Mouse (Mus musculus) embryonic facial prominence, embryonic 15.5 days (tissue): ENCODE measurements around the gene Caskin2. TPM values are rescaled to one million over a fixed set of nuclear protein-coding genes. Genes with fewer than 3 reads are reported as not detected.
A peak's percentile ranks its signal among the peaks of the same experiment; 100 is the strongest.

Source experiments
- ATAC-seq: fragments of 200-750 bp; cut with Nextera tagmentation; 2 replicates; pipeline ENCODE4 v1.8.0; 2017; ENCODE audit warnings: low read depth, moderate TSS enrichment; ENCODE audit not compliant: insufficient number of reproducible peaks, low FRiP score, low TSS enrichment
- H3K27ac ChIP-seq: fragments of 300-500 bp; sonication (generic); replicated peaks from 2 replicates; pipeline ENCODE4 v1.5.1; 2015; ENCODE audit warnings: mild to moderate bottlenecking, inconsistent platforms
- H3K27me3 ChIP-seq: fragments of 300-500 bp; sonication (generic); 2 replicates; pipeline ENCODE4 v1.6.1; 2015; ENCODE audit warnings: inconsistent platforms
- H3K36me3 ChIP-seq: fragments of 300-500 bp; sonication (generic); 2 replicates; pipeline ENCODE4 v1.6.1; 2015; ENCODE audit warnings: mild to moderate bottlenecking, inconsistent platforms
- H3K4me1 ChIP-seq: fragments of 300-500 bp; sonication (generic); 2 replicates; pipeline ENCODE4 v1.6.1; 2015; ENCODE audit warnings: inconsistent platforms
- H3K4me2 ChIP-seq: fragments of 300-500 bp; sonication (generic); replicated peaks from 2 replicates; pipeline ENCODE4 v1.6.1; 2015; ENCODE audit warnings: mild to moderate bottlenecking, inconsistent platforms
- H3K4me3 ChIP-seq: fragments of 300-500 bp; sonication (generic); replicated peaks from 2 replicates; pipeline ENCODE4 v1.5.1; 2015; ENCODE audit warnings: mild to moderate bottlenecking, inconsistent platforms
- H3K9ac ChIP-seq: fragments of 300-500 bp; sonication (generic); 2 replicates; pipeline ENCODE4 v1.6.1; 2015; ENCODE audit warnings: inconsistent platforms
- H3K9me3 ChIP-seq: fragments of 300-500 bp; sonication (generic); replicated peaks from 2 replicates; pipeline ENCODE4 v1.6.1; 2016; ENCODE audit warnings: inconsistent platforms
- WGBS: fragments of 180-500 bp; shearing (Covaris S2); methylation state at CpG from one replicate; pipeline ENCODE4 v1.1.7; 2015; 5-methylcytosine and 5-hydroxymethylcytosine counted together
- polyA plus RNA-seq: library from polyadenylated mRNA; unstranded; fragments of >200 nt; fragmentation: Nextera tagmentation; extraction: Ambion mirVana; gene quantifications from 2 replicates; pipeline ENCODE4 v1.2.1, GENCODE M21; 2015

Caskin2 gene
- polyA plus RNA-seq, 1 experiment from 2014 or later: 19.0 TPM

DNA sequence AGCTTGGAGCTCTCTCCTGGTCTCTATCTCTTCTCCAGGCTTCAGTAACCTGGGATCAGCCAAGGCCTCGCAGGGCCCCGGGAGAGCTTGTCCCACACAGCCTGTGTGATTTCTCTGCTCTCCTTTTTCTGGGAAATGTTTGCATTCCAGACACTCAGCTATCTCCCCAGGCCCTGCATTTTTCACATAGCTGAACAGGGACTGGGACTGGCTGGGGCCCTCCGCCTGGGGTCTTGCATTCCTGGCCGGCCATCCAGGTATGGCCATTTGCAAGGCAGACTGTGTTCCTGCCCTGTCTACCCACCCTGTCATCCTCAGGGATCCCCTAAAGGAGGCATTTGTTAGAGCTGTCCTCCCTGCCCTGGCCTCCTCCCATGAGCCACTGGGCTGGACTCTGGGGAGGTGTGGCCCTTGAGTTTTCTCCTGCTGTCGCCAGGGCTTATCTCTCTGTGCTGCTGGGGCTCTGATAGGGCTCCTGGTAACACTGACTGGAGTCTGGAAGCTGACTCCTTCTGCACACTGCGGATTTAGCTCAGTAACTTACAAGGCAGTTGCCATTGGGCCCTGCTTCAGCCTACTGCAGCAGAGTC, 28.6 kb upstream of the Caskin2 start:
- Histone ChIP-seq H3K27ac (peak overlapping the region; percentile 60), H3K9me3 (no peaks in the 10 kb centered on the region), H3K4me2 (no peak overlapping the region), H3K27me3 (no peaks in the 10 kb centered on the region), H3K4me1 (peaks cover 32% of the 10 kb centered on the region), H3K36me3 (peaks cover 9% of the 10 kb centered on the region; the same call in 1 of the 2 replicates), H3K4me3 (no peak overlapping the region), H3K9ac (no peak overlapping the region)
- WGBS: 19% methylated on average over 6 of the region's 6 CpGs
- ATAC-seq: no peak

DNA sequence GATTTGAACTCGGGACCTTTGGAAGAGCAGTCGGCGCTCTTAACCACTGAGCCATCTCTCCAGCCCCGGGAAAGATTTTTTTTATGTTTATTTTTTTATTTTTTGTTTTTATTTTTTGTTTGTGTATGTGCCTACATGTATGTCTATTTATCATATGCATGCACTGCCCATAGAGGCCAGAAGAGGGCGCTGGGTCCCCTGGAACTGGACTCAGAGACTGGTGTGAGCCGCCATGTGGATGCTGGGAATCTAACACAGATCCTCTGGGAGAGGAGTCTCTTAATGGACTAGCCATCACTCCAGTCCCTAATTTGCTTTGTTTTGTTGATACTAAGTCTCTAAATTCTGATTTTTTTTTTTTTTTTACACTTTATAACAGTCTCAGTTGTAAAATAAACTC, 27.6 kb upstream of the Caskin2 start:
- 84% methylated on average over 6 of the region's 6 CpGs for WGBS
- H3K4me1 ChIP-seq: peaks cover 35% of the 10 kb centered on the region
- no peak overlapping the region for H3K4me2 ChIP-seq
- H3K4me3 ChIP-seq: no peak overlapping the region
- no peak overlapping the region for H3K9ac ChIP-seq
- peaks cover 9% of the 10 kb centered on the region; the same call in 1 of the 2 replicates for H3K36me3 ChIP-seq
- no peak for ATAC-seq
- H3K27ac ChIP-seq: no peak overlapping the region
- H3K9me3 ChIP-seq: no peaks in the 10 kb centered on the region
- H3K27me3 ChIP-seq: 0 out of 2 replicates have a peak, but pooled peaks cover 3% of the 10 kb centered on the region

DNA sequence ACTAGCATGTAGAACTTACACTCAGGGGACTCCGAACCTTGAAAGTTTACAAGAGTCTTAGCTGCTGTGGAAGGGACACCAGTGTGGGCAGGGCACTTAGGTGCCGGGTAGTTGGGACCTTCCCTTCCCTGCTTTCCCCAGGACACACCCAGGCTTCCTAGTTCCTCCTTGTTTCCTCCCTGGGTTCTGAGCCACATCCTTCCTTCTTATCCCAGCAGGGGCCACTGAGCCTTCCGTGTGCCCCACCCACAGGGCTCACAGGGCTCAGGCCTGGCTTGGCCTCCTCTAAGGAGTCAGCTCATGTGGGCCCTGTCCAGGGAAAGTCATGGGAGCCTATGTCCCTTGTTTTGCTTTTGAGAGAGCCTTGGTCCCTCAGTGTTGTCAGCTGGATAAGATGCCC, 26.3 kb upstream of the Caskin2 start:
- Histone ChIP-seq H3K36me3 (no peaks in the 10 kb centered on the region), H3K9me3 (no peaks in the 10 kb centered on the region), H3K9ac (no peak overlapping the region), H3K4me3 (no peak overlapping the region), H3K27ac (no peak overlapping the region; the same call in 1 of the 2 replicates), H3K27me3 (0 out of 2 replicates have a peak, but pooled peaks cover 4% of the 10 kb centered on the region), H3K4me1 (peaks cover 35% of the 10 kb centered on the region), H3K4me2 (no peak overlapping the region)
- ATAC-seq: no peak
- WGBS: 63% methylated on average over 3 of the region's 3 CpGs

DNA sequence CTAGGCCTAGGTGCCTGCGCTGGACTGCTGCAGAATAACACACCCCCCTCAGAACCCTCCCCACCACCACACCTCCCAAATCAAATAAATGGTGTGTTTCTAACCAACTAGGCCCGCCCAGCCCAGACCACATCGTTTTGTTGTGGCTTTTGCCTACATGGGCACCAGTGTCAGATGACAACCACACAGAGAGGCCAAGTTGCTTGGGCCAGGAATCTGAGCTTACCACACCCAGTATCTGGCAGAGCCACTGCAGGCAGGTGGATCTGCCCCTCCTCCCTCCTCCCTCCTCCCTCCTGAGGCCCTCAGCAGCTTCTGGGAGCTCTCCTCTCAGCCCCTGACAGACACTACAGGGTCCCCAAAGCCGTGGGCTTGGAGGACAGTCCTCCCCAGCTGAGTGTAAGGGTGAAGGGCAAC, 25.5 kb upstream of the Caskin2 start:
- Histone ChIP-seq H3K36me3 (no peaks in the 10 kb centered on the region), H3K27me3 (0 out of 2 replicates have a peak, but pooled peaks cover 4% of the 10 kb centered on the region), H3K4me1 (peaks cover 39% of the 10 kb centered on the region), H3K9ac (no peak overlapping the region), H3K4me3 (no peak overlapping the region), H3K9me3 (no peaks in the 10 kb centered on the region), H3K4me2 (no peak overlapping the region), H3K27ac (0 out of 2 replicates have a peak overlapping the region, but pooled peaks have one; percentile 60)
- ATAC-seq: peak; percentile 44; the same call in 1 of the 2 replicates
- WGBS: 26% methylated on average over 4 of the region's 4 CpGs

DNA sequence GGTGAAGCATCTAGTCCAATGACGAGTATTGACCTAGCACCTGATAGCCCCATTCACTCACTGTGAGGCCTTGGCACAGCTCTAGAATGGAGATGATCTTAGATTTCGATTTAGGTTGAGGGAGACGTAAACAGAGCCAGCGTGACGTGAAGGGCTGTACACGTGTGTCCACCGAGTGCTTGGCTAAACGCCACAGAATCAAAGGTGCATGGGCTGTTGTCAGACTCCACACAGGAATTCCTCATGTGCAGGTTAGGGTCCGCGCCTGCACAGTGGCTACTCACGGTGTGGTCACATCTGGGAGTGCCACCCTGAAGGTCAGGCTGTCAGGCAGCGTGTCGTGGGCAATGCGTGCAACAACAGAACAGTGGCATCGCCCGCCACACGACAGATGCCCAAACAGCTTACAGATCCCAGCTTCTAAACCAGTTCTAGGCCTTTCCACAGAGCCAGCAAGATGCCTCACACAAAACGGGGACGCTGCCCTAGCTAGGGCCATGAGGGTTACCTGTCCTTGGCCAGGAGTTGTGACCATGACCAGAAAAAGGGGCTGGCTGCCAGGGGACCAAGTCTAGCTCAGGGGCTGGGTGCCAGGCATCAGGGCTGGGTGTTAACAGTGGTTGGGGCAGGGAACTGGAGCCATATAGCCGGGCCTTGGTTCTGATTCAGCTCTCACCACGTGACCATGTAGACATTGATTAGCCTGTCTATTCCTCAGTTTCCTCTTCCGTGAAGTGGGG, 24.3 kb upstream of the Caskin2 start:
- H3K4me1 ChIP-seq: peaks cover 50% of the 10 kb centered on the region

DNA sequence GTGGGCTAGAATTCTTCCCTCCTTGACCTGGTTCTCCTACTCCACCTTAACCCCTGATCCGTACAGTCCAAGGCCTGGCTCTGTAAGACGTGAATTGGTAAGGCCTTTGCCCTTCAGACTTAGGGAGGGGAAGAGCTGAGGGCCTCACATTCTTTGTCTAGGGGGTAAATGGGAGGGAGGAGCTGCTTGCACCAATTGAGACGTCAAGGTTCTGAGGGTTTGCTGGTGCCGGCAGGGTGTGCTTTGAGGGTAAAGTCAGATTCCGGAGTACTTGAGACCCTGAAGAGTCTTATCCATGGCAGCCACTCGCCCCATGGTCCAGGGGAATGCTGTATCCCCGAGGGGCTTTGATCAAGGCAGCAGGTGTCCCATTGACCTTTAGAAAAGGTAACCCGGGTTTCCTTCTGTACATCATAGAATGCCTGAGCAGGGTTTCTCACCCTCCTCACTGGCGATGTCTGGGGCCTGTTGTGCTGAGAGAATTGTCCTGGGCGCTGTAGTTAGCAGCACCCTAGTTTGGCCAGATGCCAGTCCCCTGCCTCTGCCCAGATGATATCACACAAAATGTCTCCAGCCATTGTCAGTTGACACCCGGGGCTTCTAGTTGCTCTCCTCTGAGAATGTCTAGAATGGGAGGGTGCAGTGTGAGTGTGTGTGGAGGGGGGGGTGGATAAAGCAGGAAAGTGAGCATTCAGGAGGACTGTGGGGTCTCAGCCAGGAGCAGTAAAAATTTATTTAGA, 23.4 kb upstream of the Caskin2 start:
- ATAC-seq: no peak
- Histone ChIP-seq H3K27ac (no peak overlapping the region), H3K4me1 (peaks cover 50% of the 10 kb centered on the region)

More for the DNA sequence above, 24.3 kb upstream of the Caskin2 start:
- no peak overlapping the region for H3K4me3 ChIP-seq
- no peaks in the 10 kb centered on the region for H3K36me3 ChIP-seq
- no peak overlapping the region for H3K4me2 ChIP-seq
- H3K27me3 ChIP-seq: 0 out of 2 replicates have a peak, but pooled peaks cover 4% of the 10 kb centered on the region
- no peaks in the 10 kb centered on the region for H3K9me3 ChIP-seq
- ATAC-seq: no peak
- H3K9ac ChIP-seq: no peak overlapping the region
- H3K27ac ChIP-seq: no peak overlapping the region
- 84% methylated on average over 22 of the region's 22 CpGs for WGBS

DNA sequence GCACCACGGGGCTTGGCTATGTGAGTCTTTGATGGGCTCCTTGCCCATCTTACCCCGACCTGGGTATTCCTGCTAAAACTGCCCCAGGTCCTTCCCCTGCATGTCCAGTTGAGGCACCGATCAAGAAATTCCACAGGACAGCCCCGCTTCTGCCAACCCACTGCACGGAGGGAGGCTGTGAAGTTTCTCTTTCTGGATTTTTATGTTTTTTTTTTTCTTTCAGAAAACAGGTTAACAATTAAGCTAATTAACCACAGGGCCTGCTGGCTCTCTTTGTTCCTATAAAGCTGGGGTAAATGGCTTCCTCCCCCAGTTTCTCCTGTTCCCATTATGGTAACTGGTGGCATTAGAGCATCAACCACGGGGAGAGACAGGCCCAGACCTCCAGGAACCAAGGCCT, 20.6 kb upstream of the Caskin2 start:
- no peak for ATAC-seq
- H3K27me3 ChIP-seq: peaks cover 24% of the 10 kb centered on the region
- no peak overlapping the region for H3K4me3 ChIP-seq
- 62% methylated on average over 6 of the region's 6 CpGs for WGBS
- no peaks in the 10 kb centered on the region for H3K9me3 ChIP-seq
- peaks cover 54% of the 10 kb centered on the region for H3K4me1 ChIP-seq
- H3K36me3 ChIP-seq: no peaks in the 10 kb centered on the region
- H3K27ac ChIP-seq: no peak overlapping the region
- H3K4me2 ChIP-seq: no peak overlapping the region
- H3K9ac ChIP-seq: no peak overlapping the region

More for the DNA sequence above, 23.4 kb upstream of the Caskin2 start:
- 46% methylated on average over 11 of the region's 11 CpGs for WGBS
- Histone ChIP-seq H3K9ac (no peak overlapping the region), H3K36me3 (no peaks in the 10 kb centered on the region), H3K27me3 (0 out of 2 replicates have a peak, but pooled peaks cover 4% of the 10 kb centered on the region), H3K4me3 (no peak overlapping the region), H3K4me2 (no peak overlapping the region), H3K9me3 (no peaks in the 10 kb centered on the region)

DNA sequence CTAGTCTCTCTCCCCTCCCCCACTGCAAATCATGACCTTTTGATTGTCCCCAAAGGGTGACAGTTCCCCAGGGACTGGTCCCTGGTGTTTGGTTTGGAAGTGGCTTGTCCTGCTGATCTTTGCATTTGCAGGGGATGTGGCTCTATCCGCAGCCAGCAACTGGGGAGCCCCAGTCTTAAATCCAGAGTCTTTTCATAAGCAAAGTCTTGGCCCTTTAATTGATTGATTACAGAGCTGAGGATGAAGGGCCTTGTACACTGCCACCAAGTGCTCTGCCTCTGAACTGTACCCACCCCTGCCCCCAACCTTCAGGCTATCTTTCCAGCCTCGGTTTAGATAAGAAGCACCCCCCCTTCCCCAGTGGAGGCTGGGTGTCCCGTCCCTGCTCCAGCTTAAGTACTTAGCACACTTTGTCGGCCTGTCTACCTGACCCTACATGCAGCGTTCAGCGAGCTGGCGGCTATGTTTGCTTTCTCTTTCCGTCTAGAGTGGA, 19.6 kb upstream of the Caskin2 start:
- Histone ChIP-seq H3K27ac (peak overlapping the region; percentile 22; the same call in 1 of the 2 replicates), H3K9ac (no peak overlapping the region), H3K9me3 (no peaks in the 10 kb centered on the region), H3K4me1 (peaks cover 45% of the 10 kb centered on the region), H3K4me2 (no peak overlapping the region), H3K36me3 (no peaks in the 10 kb centered on the region), H3K4me3 (no peak overlapping the region), H3K27me3 (peaks cover 24% of the 10 kb centered on the region)
- no peak for ATAC-seq
- WGBS: 26% methylated on average over 8 of the region's 8 CpGs

DNA sequence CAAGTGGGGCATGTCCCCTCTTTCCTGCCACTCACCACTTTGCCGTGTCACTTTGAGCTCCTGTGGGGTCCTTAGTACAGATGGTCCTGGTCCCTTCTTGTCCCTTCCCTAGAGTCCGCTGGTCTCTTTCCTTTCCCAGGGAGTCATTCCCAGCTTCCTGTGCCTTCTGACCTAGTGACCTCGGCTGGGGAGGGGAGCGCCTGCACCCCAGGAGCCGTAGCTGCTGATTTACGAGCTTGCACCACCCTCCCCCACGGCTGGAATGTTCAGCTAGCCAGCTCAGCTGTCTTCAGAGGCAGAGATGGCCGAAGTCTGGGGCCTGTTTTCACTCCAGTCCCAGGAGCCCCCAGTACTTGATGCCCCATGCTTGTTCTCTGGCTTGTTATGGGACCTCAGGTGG, 19.1 kb upstream of the Caskin2 start:
- no peak overlapping the region for H3K4me3 ChIP-seq
- no peak overlapping the region for H3K9ac ChIP-seq
- H3K27me3 ChIP-seq: peaks cover 26% of the 10 kb centered on the region
- 18% methylated on average over 8 of the region's 8 CpGs for WGBS
- H3K36me3 ChIP-seq: no peaks in the 10 kb centered on the region
- ATAC-seq: no peak
- H3K27ac ChIP-seq: 0 out of 2 replicates have a peak overlapping the region, but pooled peaks have one; percentile 22
- H3K9me3 ChIP-seq: no peaks in the 10 kb centered on the region
- H3K4me2 ChIP-seq: no peak overlapping the region
- peaks cover 45% of the 10 kb centered on the region for H3K4me1 ChIP-seq

DNA sequence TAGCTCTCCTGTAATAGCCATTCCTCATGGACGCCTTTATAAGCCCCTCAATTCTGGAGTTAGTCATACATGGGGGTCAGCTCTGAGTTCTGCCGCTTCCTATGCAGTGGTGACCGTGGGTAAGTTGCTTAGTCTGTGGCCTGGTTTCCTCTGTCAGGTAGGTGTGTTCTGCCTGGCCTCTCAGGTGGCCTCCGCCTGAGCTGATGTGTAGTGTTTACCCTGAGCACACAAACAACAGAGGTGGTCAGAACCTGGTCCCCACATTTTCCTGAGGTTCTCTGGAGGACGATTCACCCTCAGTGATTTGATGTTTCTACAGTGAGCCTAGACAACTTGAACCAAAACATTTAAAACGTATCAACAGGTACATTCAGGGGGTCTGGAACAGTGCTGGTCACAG, 18.6 kb upstream of the Caskin2 start:
- H3K9ac ChIP-seq: no peak overlapping the region
- H3K27ac ChIP-seq: no peak overlapping the region
- no peaks in the 10 kb centered on the region for H3K9me3 ChIP-seq
- H3K27me3 ChIP-seq: peaks cover 29% of the 10 kb centered on the region
- WGBS: 58% methylated on average over 6 of the region's 6 CpGs
- no peak overlapping the region for H3K4me3 ChIP-seq
- no peaks in the 10 kb centered on the region for H3K36me3 ChIP-seq
- H3K4me2 ChIP-seq: no peak overlapping the region
- no peak for ATAC-seq
- H3K4me1 ChIP-seq: peaks cover 47% of the 10 kb centered on the region

DNA sequence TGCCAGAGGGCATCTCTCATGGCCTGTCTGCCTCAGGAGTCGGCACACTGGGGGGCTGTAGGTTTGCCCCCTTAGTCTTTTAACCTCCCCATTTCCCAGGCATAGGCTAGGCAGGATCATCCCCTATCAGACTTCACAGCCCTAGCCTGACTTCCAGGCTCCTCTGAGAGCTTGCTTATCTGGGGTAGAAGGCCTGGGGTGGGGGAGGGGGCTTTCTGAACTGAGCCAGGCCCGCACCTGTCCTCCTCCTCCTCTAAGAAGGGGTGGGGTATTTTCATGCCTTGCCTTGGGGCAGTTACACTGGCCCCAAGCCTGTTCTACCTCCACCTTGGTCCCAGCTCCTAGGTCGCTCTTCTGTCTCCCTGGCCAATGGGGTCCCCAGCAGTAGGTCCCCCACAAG, 18.1 kb upstream of the Caskin2 start:
- Histone ChIP-seq H3K4me3 (no peak overlapping the region), H3K36me3 (no peaks in the 10 kb centered on the region), H3K27ac (no peak overlapping the region), H3K9ac (no peak overlapping the region), H3K4me2 (no peak overlapping the region), H3K4me1 (peaks cover 43% of the 10 kb centered on the region), H3K9me3 (no peaks in the 10 kb centered on the region), H3K27me3 (peaks cover 29% of the 10 kb centered on the region)
- 51% methylated on average over 3 of the region's 3 CpGs for WGBS
- ATAC-seq: no peak
